Mouse (Mus musculus): ENCODE measurements at regions not wholly inside any gene's neighbourhood (a gene's known extent, or its start where the extent isn't known, plus 50 kb on each side); places are given as distances from the start of the nearest gene placed in this dataset.
A peak's percentile ranks its signal among the peaks of the same experiment; 100 is the strongest.

- H3K36me3 ChIP-seq, result no peaks in the 10 kb centered on the region
- no peak overlapping the region for H3K4me3 ChIP-seq (replicated peaks)
- H3K27ac ChIP-seq (replicated peaks), result no peak overlapping the region
- 57% methylated on average over 6 of the region's 6 CpGs for WGBS
- ATAC-seq (ENCODE audit: insufficient number of reproducible peaks, low FRiP score, low TSS enrichment, low read depth), result no peak; the same call in 1 of the 2 replicates
- H3K9me3 ChIP-seq (replicated peaks), result no peaks in the 10 kb centered on the region
- no peaks in the 10 kb centered on the region for H3K4me1 ChIP-seq
- no peak overlapping the region for H3K9ac ChIP-seq
- H3K4me2 ChIP-seq (replicated peaks), result no peak overlapping the region
- no peaks in the 10 kb centered on the region for H3K27me3 ChIP-seq
Measured at GRCm38 (mm10) chr14:58488803-58489202, 418.5 kb downstream of the Fgf9 start.

GRCm38 (mm10) chr14:58487836-58488235 is 417.5 kb downstream of the Fgf9 start:
- Histone ChIP-seq H3K4me1 (no peaks in the 10 kb centered on the region), H3K27ac (replicated peaks) (no peak overlapping the region), H3K4me3 (replicated peaks) (no peak overlapping the region), H3K4me2 (replicated peaks) (no peak overlapping the region), H3K9ac (no peak overlapping the region), H3K27me3 (no peaks in the 10 kb centered on the region), H3K36me3 (no peaks in the 10 kb centered on the region), H3K9me3 (replicated peaks) (no peaks in the 10 kb centered on the region)
- WGBS, result 76% methylated on average over 6 of the region's 6 CpGs
- ATAC-seq (ENCODE audit: insufficient number of reproducible peaks, low FRiP score, low TSS enrichment, low read depth), result no peak

GRCm38 (mm10) chr14:58480454-58480853 is 410.1 kb downstream of the Fgf9 start:
- Histone ChIP-seq H3K36me3 (no peaks in the 10 kb centered on the region), H3K4me3 (replicated peaks) (no peak overlapping the region), H3K27me3 (no peaks in the 10 kb centered on the region), H3K27ac (replicated peaks) (no peak overlapping the region), H3K9me3 (replicated peaks) (no peaks in the 10 kb centered on the region), H3K9ac (no peak overlapping the region), H3K4me1 (no peaks in the 10 kb centered on the region), H3K4me2 (replicated peaks) (no peak overlapping the region)
- 90% methylated on average over 2 of the region's 2 CpGs for WGBS
- ATAC-seq (ENCODE audit: insufficient number of reproducible peaks, low FRiP score, low TSS enrichment, low read depth), result no peak

- Histone ChIP-seq H3K4me1 (no peaks in the 10 kb centered on the region), H3K4me2 (replicated peaks) (no peak overlapping the region), H3K9ac (no peak overlapping the region), H3K27ac (replicated peaks) (no peak overlapping the region), H3K27me3 (no peaks in the 10 kb centered on the region), H3K4me3 (replicated peaks) (no peak overlapping the region), H3K9me3 (replicated peaks) (no peaks in the 10 kb centered on the region), H3K36me3 (no peaks in the 10 kb centered on the region)
- 53% methylated on average over 3 of the region's 3 CpGs for WGBS
- no peak for ATAC-seq (ENCODE audit: insufficient number of reproducible peaks, low FRiP score, low TSS enrichment, low read depth)
Measured at GRCm38 (mm10) chr14:58470678-58471077, 400.3 kb downstream of the Fgf9 start.

- Histone ChIP-seq H3K27ac (replicated peaks) (no peak overlapping the region), H3K4me1 (no peaks in the 10 kb centered on the region), H3K36me3 (no peaks in the 10 kb centered on the region), H3K9ac (no peak overlapping the region), H3K27me3 (no peaks in the 10 kb centered on the region), H3K9me3 (replicated peaks) (no peaks in the 10 kb centered on the region), H3K4me2 (replicated peaks) (no peak overlapping the region), H3K4me3 (replicated peaks) (no peak overlapping the region)
- 57% methylated on average over 7 of the region's 7 CpGs for WGBS
- ATAC-seq (ENCODE audit: insufficient number of reproducible peaks, low FRiP score, low TSS enrichment, low read depth), result no peak
Measured at GRCm38 (mm10) chr14:58468451-58468850, 398.1 kb downstream of the Fgf9 start.

- H3K4me3 ChIP-seq (replicated peaks), result no peak overlapping the region
- no peak overlapping the region for H3K27ac ChIP-seq (replicated peaks)
- H3K36me3 ChIP-seq, result no peaks in the 10 kb centered on the region
- no peaks in the 10 kb centered on the region for H3K9me3 ChIP-seq (replicated peaks)
- no peak overlapping the region for H3K4me2 ChIP-seq (replicated peaks)
- 57% methylated on average over 5 of the region's 5 CpGs for WGBS
- no peaks in the 10 kb centered on the region for H3K27me3 ChIP-seq
- ATAC-seq (ENCODE audit: insufficient number of reproducible peaks, low FRiP score, low TSS enrichment, low read depth), result peak; percentile 57; the same call in 1 of the 2 replicates
- no peak overlapping the region for H3K9ac ChIP-seq
- no peaks in the 10 kb centered on the region for H3K4me1 ChIP-seq
Measured at GRCm38 (mm10) chr14:58467856-58468255, 397.5 kb downstream of the Fgf9 start.

- Histone ChIP-seq H3K9me3 (replicated peaks) (no peaks in the 10 kb centered on the region), H3K4me1 (no peaks in the 10 kb centered on the region), H3K27me3 (no peaks in the 10 kb centered on the region), H3K27ac (replicated peaks) (no peak overlapping the region), H3K4me2 (replicated peaks) (no peak overlapping the region), H3K36me3 (no peaks in the 10 kb centered on the region), H3K9ac (no peak overlapping the region), H3K4me3 (replicated peaks) (no peak overlapping the region)
- WGBS, result 83% methylated on average over 5 of the region's 5 CpGs
- no peak for ATAC-seq (ENCODE audit: insufficient number of reproducible peaks, low FRiP score, low TSS enrichment, low read depth)
Measured at GRCm38 (mm10) chr14:58446776-58447354, 376.5 kb downstream of the Fgf9 start.

- no peak overlapping the region for H3K27ac ChIP-seq (replicated peaks)
- no peaks in the 10 kb centered on the region for H3K27me3 ChIP-seq
- no peaks in the 10 kb centered on the region for H3K36me3 ChIP-seq
- WGBS, result 52% methylated on average over 4 of the region's 4 CpGs
- no peak for ATAC-seq (ENCODE audit: insufficient number of reproducible peaks, low FRiP score, low TSS enrichment, low read depth)
- H3K4me2 ChIP-seq (replicated peaks), result no peak overlapping the region
- H3K9ac ChIP-seq, result no peak overlapping the region
- H3K4me1 ChIP-seq, result no peaks in the 10 kb centered on the region
- no peak overlapping the region for H3K4me3 ChIP-seq (replicated peaks)
- no peaks in the 10 kb centered on the region for H3K9me3 ChIP-seq (replicated peaks)
Measured at GRCm38 (mm10) chr14:58444496-58444895, 374.1 kb downstream of the Fgf9 start.

- no peaks in the 10 kb centered on the region for H3K4me1 ChIP-seq
- WGBS, result 83% methylated on average over 3 of the region's 3 CpGs
- no peak overlapping the region for H3K9ac ChIP-seq
- no peaks in the 10 kb centered on the region for H3K27me3 ChIP-seq
- no peak overlapping the region for H3K4me3 ChIP-seq (replicated peaks)
- no peaks in the 10 kb centered on the region for H3K9me3 ChIP-seq (replicated peaks)
- H3K36me3 ChIP-seq, result no peaks in the 10 kb centered on the region
- H3K27ac ChIP-seq (replicated peaks), result no peak overlapping the region
- H3K4me2 ChIP-seq (replicated peaks), result no peak overlapping the region
- no peak for ATAC-seq (ENCODE audit: insufficient number of reproducible peaks, low FRiP score, low TSS enrichment, low read depth)
Measured at GRCm38 (mm10) chr14:58442501-58442900, 372.2 kb downstream of the Fgf9 start.

- H3K27me3 ChIP-seq, result no peaks in the 10 kb centered on the region
- no peaks in the 10 kb centered on the region for H3K9me3 ChIP-seq (replicated peaks)
- 55% methylated on average over 2 of the region's 2 CpGs for WGBS
- H3K9ac ChIP-seq, result no peak overlapping the region
- no peak overlapping the region for H3K4me2 ChIP-seq (replicated peaks)
- ATAC-seq (ENCODE audit: insufficient number of reproducible peaks, low FRiP score, low TSS enrichment, low read depth), result no peak
- no peak overlapping the region for H3K4me3 ChIP-seq (replicated peaks)
- no peaks in the 10 kb centered on the region for H3K4me1 ChIP-seq
- no peaks in the 10 kb centered on the region for H3K36me3 ChIP-seq
- H3K27ac ChIP-seq (replicated peaks), result no peak overlapping the region
Measured at GRCm38 (mm10) chr14:58439963-58440362, 369.6 kb downstream of the Fgf9 start.

GRCm38 (mm10) chr14:58436096-58436495 is 365.7 kb downstream of the Fgf9 start:
- Histone ChIP-seq H3K4me1 (no peaks in the 10 kb centered on the region), H3K36me3 (no peaks in the 10 kb centered on the region), H3K9ac (no peak overlapping the region), H3K27me3 (no peaks in the 10 kb centered on the region), H3K4me2 (replicated peaks) (no peak overlapping the region), H3K9me3 (replicated peaks) (no peaks in the 10 kb centered on the region), H3K4me3 (replicated peaks) (no peak overlapping the region), H3K27ac (replicated peaks) (no peak overlapping the region)
- 72% methylated on average over 3 of the region's 3 CpGs for whole genome bisulfite sequencing
- ATAC-seq (ENCODE audit: insufficient number of reproducible peaks, low FRiP score, low TSS enrichment, low read depth), result no peak

- Histone ChIP-seq H3K27me3 (no peaks in the 10 kb centered on the region), H3K9me3 (replicated peaks) (no peaks in the 10 kb centered on the region), H3K36me3 (no peaks in the 10 kb centered on the region), H3K4me1 (peaks cover 6% of the 10 kb centered on the region; the same call in 1 of the 2 replicates), H3K9ac (no peak overlapping the region), H3K4me2 (replicated peaks) (no peak overlapping the region), H3K27ac (replicated peaks) (no peak overlapping the region), H3K4me3 (replicated peaks) (no peak overlapping the region)
- ATAC-seq (ENCODE audit: insufficient number of reproducible peaks, low FRiP score, low TSS enrichment, low read depth), result no peak
- whole genome bisulfite sequencing, result 73% methylated on average over 6 of the region's 6 CpGs
Measured at GRCm38 (mm10) chr14:58426472-58426871, 356.1 kb downstream of the Fgf9 start.
